Mouse (Mus musculus): ENCODE results near the gene Notch2.

- TF ChIP-seq GATA1 (IDR thresholded peaks at IDR 0.05; ENCODE audit: low read length) (no peak), TAL1 (IDR thresholded peaks at IDR 0.05; ENCODE audit: low read length) (no peak)
Observed at GRCm38 (mm10) chr3:98153460-98153859, 140.1 kb downstream of the Notch2 start.

Measured in erythroblast, embryonic 14.5 days (primary cell).